ENCODE assay signal across 9 mouse cellular contexts in the genomic region with DNA sequence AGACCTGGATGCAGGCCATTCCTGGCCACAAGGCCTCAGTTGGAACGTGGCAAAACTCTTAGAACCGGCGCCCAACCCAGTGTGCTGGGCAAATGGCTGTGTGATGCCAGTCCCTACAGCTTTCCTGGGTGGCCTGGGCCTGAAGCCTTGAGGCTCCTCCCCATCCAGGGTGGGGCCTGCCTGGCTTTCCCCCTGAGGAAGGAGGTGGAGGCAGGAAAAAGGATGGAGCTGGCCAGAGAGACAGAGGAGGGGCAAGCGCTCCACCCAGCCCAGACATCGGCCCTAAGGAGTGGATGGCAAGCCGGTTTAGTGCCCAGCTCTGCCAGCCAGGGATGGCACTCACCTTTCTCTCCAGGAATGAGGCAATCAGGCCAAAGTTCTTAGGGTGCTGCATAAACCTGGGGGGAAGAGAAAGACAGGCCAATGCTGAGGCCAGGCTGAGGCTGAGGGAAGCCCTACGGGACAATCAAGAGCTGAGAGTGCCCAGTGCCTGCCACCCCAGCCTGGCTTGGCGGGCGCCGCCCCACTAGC.
A peak's percentile ranks its signal among the peaks of the same experiment; 100 is the strongest.
DNase-seq lines count a peak whose midpoint lies in the region; ATAC-seq lines count a peak whose summit lies in the region.
"Had no signal": no experiment of that assay in that cellular context is flagged by ENCODE, and none has a peak within 500 bp of the region (broad histone marks: within the 10 kb centered on the region; RNA-seq: fewer than 3 reads in every experiment).

No protein-coding gene starts in this region.

- intact Hi-C loops in heart, postnatal 25 days (cut with DNase I): loop anchor here (5.0 kb wide), 1 partner anchor 44 kb away; no protein-coding TSS in a partner anchor

- H3K9ac ChIP-seq in midbrain, embryonic 12.5 days (replicated peaks): no peak overlapping the region
- H3K9ac ChIP-seq in midbrain, embryonic 11.5 days (ENCODE audit: low read length): no peak overlapping the region
- peak overlapping the region; percentile 27; the same call in 1 of the 2 replicates for H3K9ac ChIP-seq in embryonic facial prominence, embryonic 13.5 days
- H3K9ac ChIP-seq in midbrain, embryonic 14.5 days (replicated peaks; ENCODE audit: low read length): no peak overlapping the region; the same call in 1 of the 2 replicates
- H3K9ac ChIP-seq: limb, embryonic 12.5 days had no signal

- peak overlapping the region; percentile 47; the same call in 1 of the 2 replicates for H3K27ac ChIP-seq in midbrain, embryonic 12.5 days (replicated peaks)
- no peak overlapping the region for H3K27ac ChIP-seq in midbrain, embryonic 11.5 days (ENCODE audit: low read depth, low read length)
- peak overlapping the region; percentile 5; the same call in 1 of the 2 replicates for H3K27ac ChIP-seq in embryonic facial prominence, embryonic 13.5 days
- H3K27ac ChIP-seq in midbrain, embryonic 14.5 days (replicated peaks; ENCODE audit: low read depth, low read length): peak overlapping the region; percentile 60

- H3K4me1 ChIP-seq in midbrain, embryonic 12.5 days: 0 out of 2 replicates have a peak, but pooled peaks cover 5% of the 10 kb centered on the region
- no peaks in the 10 kb centered on the region for H3K4me1 ChIP-seq in midbrain, embryonic 11.5 days (ENCODE audit: control insufficient read depth, insufficient read depth, low read length)
- H3K4me1 ChIP-seq in embryonic facial prominence, embryonic 13.5 days: peaks cover 10% of the 10 kb centered on the region
- H3K4me1 ChIP-seq in midbrain, embryonic 14.5 days (ENCODE audit: control insufficient read depth, insufficient read depth, low read length): no peaks in the 10 kb centered on the region

- no peak for ATAC-seq in midbrain, embryonic 12.5 days (ENCODE audit: low FRiP score, low read depth)
- no peak for ATAC-seq in midbrain, embryonic 11.5 days (ENCODE audit: low FRiP score)
- ATAC-seq in embryonic facial prominence, embryonic 13.5 days (ENCODE audit: insufficient number of reproducible peaks, insufficient read depth, low FRiP score, low TSS enrichment, low read depth): no peak
- no peak for ATAC-seq in midbrain, embryonic 14.5 days (ENCODE audit: low FRiP score, low TSS enrichment)
- no peak for ATAC-seq in inflammation-experienced regulatory T-cells, adult 6 months
- ATAC-seq in megakaryocyte progenitor cell, adult 5-6 weeks (replicated peaks; ENCODE audit: poor library complexity): no peak

- no peak overlapping the region for H3K4me2 ChIP-seq in midbrain, embryonic 12.5 days (replicated peaks)
- H3K4me2 ChIP-seq in midbrain, embryonic 11.5 days: no peak overlapping the region
- H3K4me2 ChIP-seq in embryonic facial prominence, embryonic 13.5 days: no peak overlapping the region
- no peak overlapping the region for H3K4me2 ChIP-seq in midbrain, embryonic 14.5 days (ENCODE audit: low read length)
- H3K4me2 ChIP-seq: limb, embryonic 12.5 days had no signal

- peaks cover 98% of the 10 kb centered on the region for H3K36me3 ChIP-seq in midbrain, embryonic 12.5 days
- peaks cover 11% of the 10 kb centered on the region for H3K36me3 ChIP-seq in midbrain, embryonic 11.5 days (ENCODE audit: control insufficient read depth, insufficient read depth, low read length)
- H3K36me3 ChIP-seq in embryonic facial prominence, embryonic 13.5 days: peaks cover 100% of the 10 kb centered on the region
- H3K36me3 ChIP-seq in midbrain, embryonic 14.5 days (ENCODE audit: control insufficient read depth, insufficient read depth, low read length): peaks cover 80% of the 10 kb centered on the region

- H3K9me3 ChIP-seq in midbrain, embryonic 12.5 days: no peaks in the 10 kb centered on the region
- no peaks in the 10 kb centered on the region for H3K9me3 ChIP-seq in midbrain, embryonic 11.5 days (ENCODE audit: control insufficient read depth, low read length)
- H3K9me3 ChIP-seq in embryonic facial prominence, embryonic 13.5 days: no peaks in the 10 kb centered on the region
- H3K9me3 ChIP-seq in midbrain, embryonic 14.5 days (ENCODE audit: control insufficient read depth, low read length): no peaks in the 10 kb centered on the region
- H3K9me3 ChIP-seq: limb, embryonic 12.5 days had no signal

- no peak overlapping the region for H3K4me3 ChIP-seq in midbrain, embryonic 12.5 days
- no peak overlapping the region for H3K4me3 ChIP-seq in midbrain, embryonic 11.5 days (ENCODE audit: low read depth, low read length)
- H3K4me3 ChIP-seq in embryonic facial prominence, embryonic 13.5 days: no peak overlapping the region
- H3K4me3 ChIP-seq in midbrain, embryonic 14.5 days (replicated peaks; ENCODE audit: low read depth, low read length): no peak overlapping the region
- H3K4me3 ChIP-seq: limb, embryonic 12.5 days had no signal

- no peak for DNase-seq in midbrain, embryonic 11.5 days (ENCODE audit: low spot score, missing footprints)
- DNase-seq in heart, postnatal 25 days (ENCODE audit: low spot score): peak; percentile 54
- DNase-seq in midbrain, embryonic 14.5 days: no peak
- DNase-seq in frontal cortex, postnatal 25 days (ENCODE audit: low spot score in 2 of 2): no peak

- WGBS in midbrain, embryonic 12.5 days: 91% methylated on average over 10 of the region's 10 CpGs
- WGBS in midbrain, embryonic 11.5 days: 91% methylated on average over 10 of the region's 10 CpGs
- 94% methylated on average over 10 of the region's 10 CpGs for WGBS in embryonic facial prominence, embryonic 13.5 days
- 96% methylated on average over 10 of the region's 10 CpGs for WGBS in midbrain, embryonic 14.5 days

- no peaks in the 10 kb centered on the region for H3K27me3 ChIP-seq in midbrain, embryonic 12.5 days
- no peaks in the 10 kb centered on the region for H3K27me3 ChIP-seq in midbrain, embryonic 11.5 days (ENCODE audit: control insufficient read depth, insufficient read depth, low read length)
- no peaks in the 10 kb centered on the region for H3K27me3 ChIP-seq in embryonic facial prominence, embryonic 13.5 days
- no peaks in the 10 kb centered on the region for H3K27me3 ChIP-seq in midbrain, embryonic 14.5 days (ENCODE audit: control insufficient read depth, insufficient read depth, low read length)
- H3K27me3 ChIP-seq: limb, embryonic 12.5 days had no signal
